Mouse (Mus musculus): ENCODE measurements around the gene Flvcr2. TPM values are rescaled to one million over a fixed set of nuclear protein-coding genes. Genes with fewer than 3 reads are reported as not detected.

The Flvcr2 gene
- total RNA-seq, 1 experiment, result 6.7 TPM

- Histone ChIP-seq H3K27ac (ENCODE audit: insufficient read depth, low read depth, low read length, poor library complexity, severe bottlenecking) (no peak overlapping the region), H3K9me3 (ENCODE audit: control insufficient read depth, insufficient read depth, low read depth, low read length) (no peaks in the 10 kb centered on the region), H3K4me1 (ENCODE audit: control insufficient read depth in 2 of 2, insufficient read depth in 2 of 2, low read length in 2 of 2, poor library complexity in 1 of 2) (peaks cover 0 to 9% of the 10 kb centered on the region in 2 experiments; a peak in 2 of 4 replicates), H3K36me3 (ENCODE audit: control insufficient read depth, insufficient read depth, low read length, poor library complexity, severe bottlenecking) (peaks cover 27% of the 10 kb centered on the region), H3K9ac (ENCODE audit: insufficient read depth, low read depth, low read length, poor library complexity, severe bottlenecking) (no peak overlapping the region), H3K4me3 (ENCODE audit: insufficient read depth in 1 of 2, low read depth in 1 of 2, low read length in 2 of 2, poor library complexity in 1 of 2, severe bottlenecking in 1 of 2) (no peak overlapping the region)
- no peak for DNase-seq (ENCODE audit: low read depth, low spot score)
- in situ Hi-C loops (cut with MboI; ENCODE audit: low sequenced_read_pairs in 2 of 2, unreplicated experiment in 2 of 2), result no loop called here
- TF ChIP-seq ZNF384 (IDR thresholded peaks at IDR 0.05; ENCODE audit: low read depth, low read length) (no peak), HCFC1 (IDR thresholded peaks at IDR 0.05; ENCODE audit: borderline replicate concordance, insufficient read depth, low read length) (no peak), ZC3H11A (IDR thresholded peaks at IDR 0.05; ENCODE audit: borderline replicate concordance, low read depth, low read length) (no peak), CHD2 (IDR thresholded peaks at IDR 0.05; ENCODE audit: low read depth, low read length) (no peak), MAFK (IDR thresholded peaks at IDR 0.05; ENCODE audit: insufficient read depth, low read depth, low read length) (no peak)
Measured at GRCm38 (mm10) chr12:85813599-85813998, 67.3 kb downstream of the Flvcr2 start.

GRCm38 (mm10) chr12:85822051-85822450 lies 75.7 kb downstream of the Flvcr2 start:
- H3K4me3 ChIP-seq (ENCODE audit: insufficient read depth in 1 of 2, low read depth in 1 of 2, low read length in 2 of 2, poor library complexity in 1 of 2, severe bottlenecking in 1 of 2), result no peak overlapping the region
- no peak overlapping the region for H3K27ac ChIP-seq (ENCODE audit: insufficient read depth, low read depth, low read length, poor library complexity, severe bottlenecking)
- peaks cover 15% of the 10 kb centered on the region for H3K36me3 ChIP-seq (ENCODE audit: control insufficient read depth, insufficient read depth, low read length, poor library complexity, severe bottlenecking)
- no peak overlapping the region for H3K9ac ChIP-seq (ENCODE audit: insufficient read depth, low read depth, low read length, poor library complexity, severe bottlenecking)
- H3K4me1 ChIP-seq (ENCODE audit: control insufficient read depth in 2 of 2, insufficient read depth in 2 of 2, low read length in 2 of 2, poor library complexity in 1 of 2), result peaks cover 4% of the 10 kb centered on the region in 2 experiments; a peak in 1 of 4 replicates
- no peak for DNase-seq (ENCODE audit: low read depth, low spot score)
- H3K9me3 ChIP-seq (ENCODE audit: control insufficient read depth, insufficient read depth, low read depth, low read length), result no peaks in the 10 kb centered on the region
- in situ Hi-C loops (cut with MboI; ENCODE audit: low sequenced_read_pairs in 2 of 2, unreplicated experiment in 2 of 2), result no loop called here
- TF ChIP-seq HCFC1 (IDR thresholded peaks at IDR 0.05; ENCODE audit: borderline replicate concordance, insufficient read depth, low read length), result no peak
- TF ChIP-seq ZNF384 (IDR thresholded peaks at IDR 0.05; ENCODE audit: low read depth, low read length), result no peak
- TF ChIP-seq ZC3H11A (IDR thresholded peaks at IDR 0.05; ENCODE audit: borderline replicate concordance, low read depth, low read length), result no peak
- no peak for TF ChIP-seq CHD2 (IDR thresholded peaks at IDR 0.05; ENCODE audit: low read depth, low read length)
- no peak for TF ChIP-seq MAFK (IDR thresholded peaks at IDR 0.05; ENCODE audit: insufficient read depth, low read depth, low read length)

DNA sequence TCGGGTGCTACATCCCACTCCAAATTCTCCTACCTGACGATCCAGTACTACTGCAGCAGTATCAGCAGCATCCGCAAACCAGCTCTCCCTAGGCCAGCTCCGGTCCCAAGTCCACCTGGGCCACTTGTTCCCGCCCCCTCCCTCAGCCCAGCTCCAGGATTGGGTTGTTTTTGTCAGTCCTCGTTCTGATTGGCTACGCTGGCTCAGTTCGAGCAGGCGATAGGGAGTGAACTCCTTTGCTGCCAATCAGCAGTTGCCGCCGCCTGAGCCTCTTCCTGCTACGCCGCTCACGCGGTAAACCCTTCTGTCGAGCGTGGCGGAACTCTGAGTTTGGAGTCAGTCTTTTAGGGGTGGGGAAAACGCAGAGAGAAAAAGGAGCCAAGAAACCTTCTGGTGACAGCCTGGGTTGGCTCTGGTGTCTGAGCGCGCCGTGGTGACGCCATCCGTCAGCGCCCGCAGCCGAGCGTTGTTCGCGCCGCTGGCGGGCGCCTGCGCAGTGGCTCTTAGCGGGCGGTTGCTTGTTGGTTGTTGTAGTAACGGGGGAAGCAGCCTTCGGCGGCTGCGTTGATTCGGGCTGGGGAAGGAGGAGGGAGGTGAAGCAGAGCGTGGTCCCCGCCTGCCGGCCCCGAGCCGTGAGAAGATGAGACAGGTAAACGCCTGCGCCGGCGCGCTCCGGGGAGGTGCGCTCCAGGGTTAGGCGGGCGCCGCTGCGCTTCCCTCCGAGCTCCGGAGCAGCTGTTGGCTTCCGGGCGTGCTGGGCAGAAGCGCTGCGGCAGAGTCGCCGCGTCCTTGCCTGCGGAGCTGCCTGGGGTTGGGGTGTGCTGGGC lies 78.3 kb downstream of the Flvcr2 start, which contains the start of the genes Erg28 and Ttll5:
Erg28 (minus strand) TSS at position 113 of the 827 bp plus-strand sequence.
Ttll5 (plus strand) TSS at position 222 of the 827 bp plus-strand sequence.
- H3K27ac ChIP-seq (ENCODE audit: insufficient read depth, low read depth, low read length, poor library complexity, severe bottlenecking), result peak within 1 kb of the TSS; percentile 90
- DNase-seq (ENCODE audit: low read depth, low spot score), result peak; percentile 94
- no peak for TF ChIP-seq MAFK (IDR thresholded peaks at IDR 0.05; ENCODE audit: insufficient read depth, low read depth, low read length)
- TF ChIP-seq HCFC1 (IDR thresholded peaks at IDR 0.05; ENCODE audit: borderline replicate concordance, insufficient read depth, low read length), result peak; percentile 81
- no peak for TF ChIP-seq ZC3H11A (IDR thresholded peaks at IDR 0.05; ENCODE audit: borderline replicate concordance, low read depth, low read length)
- TF ChIP-seq CHD2 (IDR thresholded peaks at IDR 0.05; ENCODE audit: low read depth, low read length), result peak; percentile 81
- no peak for TF ChIP-seq ZNF384 (IDR thresholded peaks at IDR 0.05; ENCODE audit: low read depth, low read length)
- H3K4me3 ChIP-seq (ENCODE audit: insufficient read depth in 1 of 2, low read depth in 1 of 2, low read length in 2 of 2, poor library complexity in 1 of 2, severe bottlenecking in 1 of 2), result peak within 1 kb of the TSS; percentile 68 to 88
- peaks cover 7% of the 10 kb centered on the region for H3K36me3 ChIP-seq (ENCODE audit: control insufficient read depth, insufficient read depth, low read length, poor library complexity, severe bottlenecking)
- H3K9me3 ChIP-seq (ENCODE audit: control insufficient read depth, insufficient read depth, low read depth, low read length), result no peaks in the 10 kb centered on the region
- peak within 1 kb of the TSS; percentile 91 for H3K9ac ChIP-seq (ENCODE audit: insufficient read depth, low read depth, low read length, poor library complexity, severe bottlenecking)
- 0 out of 4 replicates have a peak, but pooled peaks cover 2 to 4% of the 10 kb centered on the region in 2 experiments for H3K4me1 ChIP-seq (ENCODE audit: control insufficient read depth in 2 of 2, insufficient read depth in 2 of 2, low read length in 2 of 2, poor library complexity in 1 of 2)
- in situ Hi-C loops (cut with MboI; ENCODE audit: low sequenced_read_pairs in 2 of 2, unreplicated experiment in 2 of 2), result no loop called here

DNA sequence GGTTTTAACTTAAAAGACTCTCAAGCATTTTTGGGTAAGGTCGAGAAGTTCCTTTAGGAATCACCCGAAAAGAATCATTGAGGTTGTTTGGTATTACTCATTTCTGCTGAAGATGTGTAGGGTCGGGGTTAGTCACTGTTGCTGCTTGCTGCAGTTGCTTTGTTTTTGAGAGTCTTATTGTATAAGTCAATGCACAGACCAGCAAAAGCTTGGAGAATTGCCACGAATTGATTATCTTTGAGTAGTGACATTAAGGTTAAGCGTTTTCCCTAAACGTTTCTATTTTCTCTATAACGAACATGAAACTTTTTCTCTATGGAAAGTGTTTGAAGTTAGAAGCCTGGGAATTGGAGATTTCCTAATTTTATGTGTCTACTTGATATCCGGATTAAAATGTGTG lies 79.0 kb downstream of the Flvcr2 start:
- Histone ChIP-seq H3K9ac (ENCODE audit: insufficient read depth, low read depth, low read length, poor library complexity, severe bottlenecking) (peak overlapping the region; percentile 91), H3K27ac (ENCODE audit: insufficient read depth, low read depth, low read length, poor library complexity, severe bottlenecking) (peak overlapping the region; percentile 61; the same call in 1 of the 2 replicates), H3K36me3 (ENCODE audit: control insufficient read depth, insufficient read depth, low read length, poor library complexity, severe bottlenecking) (peaks cover 7% of the 10 kb centered on the region), H3K4me1 (ENCODE audit: control insufficient read depth in 2 of 2, insufficient read depth in 2 of 2, low read length in 2 of 2, poor library complexity in 1 of 2) (0 out of 4 replicates have a peak, but pooled peaks cover 2 to 4% of the 10 kb centered on the region in 2 experiments), H3K9me3 (ENCODE audit: control insufficient read depth, insufficient read depth, low read depth, low read length) (no peaks in the 10 kb centered on the region), H3K4me3 (ENCODE audit: insufficient read depth in 1 of 2, low read depth in 1 of 2, low read length in 2 of 2, poor library complexity in 1 of 2, severe bottlenecking in 1 of 2) (peak overlapping the region; percentile 68 to 88)
- TF ChIP-seq ZC3H11A (IDR thresholded peaks at IDR 0.05; ENCODE audit: borderline replicate concordance, low read depth, low read length), result no peak
- no peak for TF ChIP-seq MAFK (IDR thresholded peaks at IDR 0.05; ENCODE audit: insufficient read depth, low read depth, low read length)
- TF ChIP-seq ZNF384 (IDR thresholded peaks at IDR 0.05; ENCODE audit: low read depth, low read length), result no peak
- TF ChIP-seq HCFC1 (IDR thresholded peaks at IDR 0.05; ENCODE audit: borderline replicate concordance, insufficient read depth, low read length), result no peak
- no peak for TF ChIP-seq CHD2 (IDR thresholded peaks at IDR 0.05; ENCODE audit: low read depth, low read length)
- in situ Hi-C loops (cut with MboI; ENCODE audit: low sequenced_read_pairs in 2 of 2, unreplicated experiment in 2 of 2), result no loop called here
- DNase-seq (ENCODE audit: low read depth, low spot score), result no peak

Data from ES-E14 (cell line).